Mouse (Mus musculus): ENCODE data around the gene Scd3. TPM values are rescaled to one million over a fixed set of nuclear protein-coding genes. Genes with fewer than 3 reads are reported as not detected.
A peak's percentile ranks its signal among the peaks of the same experiment; 100 is the strongest.
"Not testable (repeated sequence)": the region's sequence is repeated elsewhere in the genome, so short reads cannot be mapped to it uniquely, and the experiment has no call there.

Gene Scd3
- polyA plus RNA-seq, 1 experiment = 3.1 TPM

GRCm38 (mm10) chr19:44266824-44267498 is 63.9 kb downstream of the Scd3 start:
- peak; percentile 83 to 91 for DNase-seq (ENCODE audit: extremely low spot score in 1 of 2, low spot score in 1 of 2)

GRCm38 (mm10) chr19:44267499-44268002 is 64.5 kb downstream of the Scd3 start:
- DNase-seq (ENCODE audit: extremely low spot score in 1 of 2, low spot score in 1 of 2) = peak in 1 of 2 experiments; percentile 19

- no peak for DNase-seq (ENCODE audit: extremely low spot score in 1 of 2, low spot score in 1 of 2)
These were observed 70.6 kb downstream of the Scd3 start for GRCm38 (mm10) chr19:44273711-44274110.

- DNase-seq (ENCODE audit: extremely low spot score in 1 of 2, low spot score in 1 of 2) = no peak
These were observed 71.4 kb downstream of the Scd3 start for GRCm38 (mm10) chr19:44274452-44274851.

- no peak for DNase-seq (ENCODE audit: extremely low spot score in 1 of 2, low spot score in 1 of 2)
These were observed 72.3 kb downstream of the Scd3 start for GRCm38 (mm10) chr19:44275418-44275817.

- DNase-seq (ENCODE audit: extremely low spot score in 1 of 2, low spot score in 1 of 2) = peak in 1 of 2 experiments; percentile 40
These were observed 73.8 kb downstream of the Scd3 start for GRCm38 (mm10) chr19:44276861-44277260.

- no peak for DNase-seq (ENCODE audit: extremely low spot score in 1 of 2, low spot score in 1 of 2)
These were observed 74.9 kb downstream of the Scd3 start for GRCm38 (mm10) chr19:44277931-44278330.

- DNase-seq (ENCODE audit: extremely low spot score in 1 of 2, low spot score in 1 of 2) = no peak
These were observed 77.7 kb downstream of the Scd3 start for GRCm38 (mm10) chr19:44280755-44281154.

GRCm38 (mm10) chr19:44281825-44282447 is 78.9 kb downstream of the Scd3 start:
- not testable (repeated sequence) for DNase-seq (ENCODE audit: extremely low spot score in 1 of 2, low spot score in 1 of 2)

- no peak for DNase-seq (ENCODE audit: extremely low spot score in 1 of 2, low spot score in 1 of 2)
These were observed 79.6 kb downstream of the Scd3 start for GRCm38 (mm10) chr19:44282534-44283156.

- peak in 1 of 2 experiments; percentile 25 for DNase-seq (ENCODE audit: extremely low spot score in 1 of 2, low spot score in 1 of 2)
These were observed 80.3 kb downstream of the Scd3 start for GRCm38 (mm10) chr19:44283157-44284024.

GRCm38 (mm10) chr19:44284025-44284695 is 81.1 kb downstream of the Scd3 start:
- peak; percentile 89 to 91 for DNase-seq (ENCODE audit: extremely low spot score in 1 of 2, low spot score in 1 of 2)

GRCm38 (mm10) chr19:44284723-44285122 is 81.7 kb downstream of the Scd3 start:
- no peak for DNase-seq (ENCODE audit: extremely low spot score in 1 of 2, low spot score in 1 of 2)

GRCm38 (mm10) chr19:44285554-44285953 is 82.5 kb downstream of the Scd3 start:
- no peak for DNase-seq (ENCODE audit: extremely low spot score in 1 of 2, low spot score in 1 of 2)

GRCm38 (mm10) chr19:44286109-44286508 is 83.0 kb downstream of the Scd3 start:
- no peak for DNase-seq (ENCODE audit: extremely low spot score in 1 of 2, low spot score in 1 of 2)

GRCm38 (mm10) chr19:44287415-44288110 is 84.5 kb downstream of the Scd3 start:
- DNase-seq (ENCODE audit: extremely low spot score in 1 of 2, low spot score in 1 of 2) = no peak

GRCm38 (mm10) chr19:44292083-44292482 is 89.0 kb downstream of the Scd3 start:
- DNase-seq (ENCODE audit: extremely low spot score in 1 of 2, low spot score in 1 of 2) = no peak

- no peak for DNase-seq (ENCODE audit: extremely low spot score in 1 of 2, low spot score in 1 of 2)
These were observed 89.4 kb downstream of the Scd3 start for GRCm38 (mm10) chr19:44292483-44292882.

- DNase-seq (ENCODE audit: extremely low spot score in 1 of 2, low spot score in 1 of 2) = no peak
These were observed 90.1 kb downstream of the Scd3 start, which contains the start of gene Scd2 for GRCm38 (mm10) chr19:44292941-44293768. TSS of gene Scd2 (plus strand) at chr19:44293674.
